Mouse (Mus musculus): ENCODE measurements around the gene Atp5s.
A peak's percentile ranks its signal among the peaks of the same experiment; 100 is the strongest.

Atp5s gene

DNA sequence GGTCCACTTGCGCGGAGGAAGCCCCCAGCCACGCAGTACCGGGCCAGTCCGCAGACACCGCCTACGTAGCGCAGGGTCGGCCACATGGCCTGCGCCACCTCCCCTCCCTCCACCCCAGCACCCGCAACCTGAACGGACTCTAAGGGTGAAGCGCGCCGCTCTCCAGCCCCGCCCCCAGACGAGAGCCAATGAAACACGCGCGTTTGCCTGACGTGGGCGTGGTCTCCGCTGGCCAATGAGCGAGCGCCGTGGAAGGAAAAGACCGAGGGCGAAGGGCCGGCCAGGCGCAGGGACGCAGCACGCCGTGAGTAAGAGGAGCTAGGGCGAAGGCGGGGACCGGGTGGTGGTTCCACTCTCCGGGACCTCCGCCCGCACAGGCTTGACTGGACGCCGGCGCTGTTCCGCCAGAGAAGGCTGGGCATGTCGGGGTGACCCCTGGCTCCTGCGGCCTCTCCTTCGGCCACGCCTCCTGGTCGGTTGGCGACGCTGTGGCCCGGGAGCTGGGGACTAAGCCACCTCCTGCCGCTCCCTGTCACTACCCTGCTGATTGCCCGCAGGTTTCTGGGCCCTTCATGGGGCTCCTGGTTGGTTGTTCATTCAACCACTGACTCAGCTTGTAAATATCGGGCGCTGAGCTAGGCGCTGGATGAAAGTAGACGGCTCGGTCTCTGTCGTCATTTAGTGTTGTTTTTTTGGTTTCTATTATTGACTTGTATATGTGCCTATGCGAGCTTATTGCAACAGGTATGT is at the start of gene Atp5s, which contains the start of gene L2hgdh:
Gene Atp5s, plus strand, starts transcription at position 240 of the 750 bp plus-strand sequence.
Gene L2hgdh, minus strand, starts transcription at position 163 of the 750 bp plus-strand sequence.
- DNase-seq, result peak; percentile 98 to 99

DNA sequence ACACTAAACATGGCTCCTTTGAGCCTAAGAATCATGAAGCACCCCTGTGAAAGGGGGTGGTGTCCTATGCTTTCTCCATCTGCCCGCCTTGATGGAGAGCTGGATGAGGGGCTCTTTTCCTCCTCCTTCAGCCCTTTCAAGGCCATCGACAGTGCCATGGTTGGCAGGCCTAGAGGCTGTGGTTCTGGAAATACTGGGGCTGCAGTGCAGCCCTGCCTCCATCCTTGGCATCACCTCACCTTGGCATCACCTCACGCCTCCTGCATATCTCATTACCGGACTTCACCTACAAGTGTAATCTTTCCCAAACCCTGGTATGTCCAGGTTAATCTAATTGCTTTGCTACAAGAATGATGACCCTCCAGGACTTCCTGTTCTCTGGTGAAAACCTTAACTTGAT is 48.6 kb upstream of the Atp5s start:
- DNase-seq, result no peak

DNA sequence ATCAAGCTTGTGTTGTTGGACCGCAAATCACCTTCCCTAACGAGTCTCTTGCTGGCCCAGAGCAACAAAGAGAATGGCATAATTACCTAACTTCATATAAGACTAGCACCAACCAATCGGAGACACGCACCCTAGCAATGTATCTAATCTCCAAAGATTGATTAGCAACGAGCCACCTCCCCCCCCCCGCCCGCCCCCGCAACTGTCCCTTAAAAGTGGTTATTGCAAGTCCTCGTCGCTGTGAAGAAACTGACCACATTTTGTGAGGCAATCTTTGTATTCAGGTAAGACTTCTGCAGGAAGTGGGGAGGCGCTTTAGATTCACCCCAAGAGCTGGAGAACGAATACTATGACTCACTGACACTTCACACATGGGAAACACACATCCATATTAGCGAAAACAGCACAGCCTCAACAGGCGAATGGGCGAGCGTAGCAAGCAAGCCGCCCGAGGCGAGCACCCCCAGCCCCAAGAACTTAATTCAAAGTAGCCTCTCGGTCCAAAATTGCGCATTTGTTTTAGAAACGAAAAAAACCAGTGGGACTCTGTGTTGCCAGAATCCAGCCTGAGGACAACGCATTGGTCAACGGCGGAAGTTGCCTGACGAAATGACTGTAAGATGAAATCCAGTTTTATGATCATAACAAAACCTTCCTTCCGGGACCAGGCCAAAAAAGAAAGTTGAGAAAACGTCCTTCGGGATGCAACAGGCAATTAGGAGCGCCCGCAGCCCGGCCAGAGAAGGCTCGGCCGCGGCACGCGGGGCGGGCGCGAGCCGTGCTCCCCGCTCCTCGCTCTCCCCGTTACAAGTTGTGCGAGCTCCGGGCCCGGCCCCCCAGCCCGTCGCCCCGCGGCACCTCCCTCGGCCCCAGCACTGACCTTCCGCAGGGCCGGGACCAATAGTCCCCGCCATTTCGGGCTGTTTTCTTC is 43.9 kb upstream of the Atp5s start:
- peak; percentile 37 to 67 for DNase-seq

DNA sequence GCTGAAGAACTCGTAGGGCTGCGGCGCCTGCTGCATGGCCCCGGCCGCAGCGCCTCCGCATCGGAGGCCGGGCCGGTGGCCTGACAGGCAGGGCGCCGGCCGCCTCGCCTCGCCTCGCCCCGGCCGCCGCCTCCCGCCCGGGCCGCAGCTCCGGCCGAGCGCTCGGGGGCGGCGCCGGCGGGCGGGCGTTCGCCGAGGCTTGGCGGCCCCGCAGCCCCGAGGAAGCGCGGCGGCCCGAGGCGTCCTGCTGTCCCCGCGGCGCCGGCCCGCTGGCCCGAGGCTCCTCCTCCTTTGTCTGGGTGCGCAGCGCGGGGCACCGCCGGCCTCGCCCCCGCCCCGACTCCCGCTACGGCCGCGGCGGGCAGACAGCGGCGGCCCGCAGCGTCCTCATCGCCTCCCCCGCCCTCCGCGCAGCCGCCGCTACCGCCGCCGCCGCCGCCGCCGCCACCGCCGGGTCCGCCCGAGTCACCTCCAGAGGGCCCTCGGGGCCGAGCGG is 43.1 kb upstream of the Atp5s start, which contains the start of gene Sos2:
Gene Sos2, minus strand, starts transcription at position 287 of the 496 bp plus-strand sequence.
- DNase-seq, result peak; percentile 71 to 88

DNA sequence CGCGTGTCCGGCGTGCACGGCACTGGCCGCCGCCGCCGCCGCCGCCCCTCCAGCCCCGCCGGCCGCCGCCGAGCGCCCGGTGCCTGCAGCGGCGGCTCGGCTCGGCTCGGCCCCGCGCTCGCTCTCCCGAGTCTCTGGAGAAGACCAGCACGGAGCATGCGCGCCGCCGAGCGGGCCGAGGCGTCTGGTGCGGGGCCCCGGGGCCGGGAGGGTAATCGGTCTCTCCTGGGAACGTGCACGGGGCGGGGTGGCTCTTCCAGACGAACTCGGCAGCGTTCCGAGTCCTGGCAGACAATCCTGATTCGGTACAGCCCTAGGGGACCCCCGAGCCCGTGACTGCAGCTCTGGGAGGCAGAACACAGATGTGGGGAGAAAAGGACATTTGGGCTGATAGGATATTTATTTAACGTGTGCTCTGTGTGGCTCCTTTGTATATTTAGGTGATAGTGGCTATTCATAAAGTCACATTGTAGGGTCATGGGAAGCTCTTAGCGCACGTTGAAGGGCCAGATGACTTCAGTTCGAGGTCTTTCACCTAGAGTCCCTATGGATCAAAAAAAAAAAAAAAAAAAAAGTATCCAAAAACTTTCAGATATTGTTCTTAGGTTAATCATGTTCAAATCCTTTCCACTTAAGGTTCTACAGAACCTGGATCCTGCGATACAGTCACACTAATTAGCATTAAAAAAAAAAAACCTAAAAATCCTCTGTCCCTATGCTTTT is 42.5 kb upstream of the Atp5s start:
- peak; percentile 88 to 96 for DNase-seq

DNA sequence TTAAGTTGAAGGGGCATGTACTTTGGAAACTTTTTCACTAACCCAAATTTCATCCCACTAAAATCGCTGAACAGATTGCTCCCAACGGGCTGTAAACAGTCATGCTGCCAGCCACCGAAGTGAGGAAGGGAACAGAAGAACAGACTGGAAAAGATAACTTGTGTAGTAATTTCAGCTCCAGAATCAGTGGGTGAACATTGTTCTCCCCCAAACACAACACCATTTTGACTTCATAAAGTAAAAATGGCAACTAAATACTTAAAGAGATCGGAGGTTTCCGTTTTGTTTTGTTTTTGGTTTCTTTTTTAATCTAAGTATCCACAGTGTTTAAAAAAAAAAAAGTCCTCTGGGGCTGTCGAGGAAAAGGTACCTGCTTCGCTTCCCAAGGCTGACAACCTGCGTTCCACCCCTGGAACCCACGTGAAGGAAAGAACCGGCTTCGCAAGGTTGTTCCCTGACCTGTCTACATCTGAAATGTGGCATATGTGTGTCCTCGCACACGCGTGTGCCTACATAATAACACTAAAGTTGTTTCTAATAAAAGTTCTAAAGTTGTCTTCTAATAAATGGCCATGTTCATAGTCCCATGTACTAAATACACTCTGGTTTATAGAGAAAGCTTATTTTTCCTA is 41.8 kb upstream of the Atp5s start:
- no peak for DNase-seq

DNA sequence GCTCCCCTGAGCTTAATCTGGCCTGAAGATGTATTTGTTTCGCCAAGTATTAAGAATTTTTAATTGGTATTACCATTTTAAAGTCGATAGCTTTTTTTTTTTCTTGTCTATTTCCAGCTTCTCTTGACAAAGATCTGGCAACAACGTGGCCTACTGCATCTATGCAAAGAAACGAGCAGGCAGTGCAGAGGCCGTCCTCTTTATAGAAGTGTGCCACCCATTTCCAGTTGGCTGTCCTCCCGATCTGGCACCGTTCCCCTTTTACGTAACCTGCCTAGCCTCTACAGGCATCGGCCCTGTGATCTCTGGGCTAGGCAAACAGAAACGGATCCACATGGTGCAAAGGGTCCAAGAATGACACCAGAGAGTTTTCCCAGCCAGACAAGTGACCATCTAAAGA is 41.2 kb upstream of the Atp5s start:
- DNase-seq, result peak; percentile 94 to 95

DNA sequence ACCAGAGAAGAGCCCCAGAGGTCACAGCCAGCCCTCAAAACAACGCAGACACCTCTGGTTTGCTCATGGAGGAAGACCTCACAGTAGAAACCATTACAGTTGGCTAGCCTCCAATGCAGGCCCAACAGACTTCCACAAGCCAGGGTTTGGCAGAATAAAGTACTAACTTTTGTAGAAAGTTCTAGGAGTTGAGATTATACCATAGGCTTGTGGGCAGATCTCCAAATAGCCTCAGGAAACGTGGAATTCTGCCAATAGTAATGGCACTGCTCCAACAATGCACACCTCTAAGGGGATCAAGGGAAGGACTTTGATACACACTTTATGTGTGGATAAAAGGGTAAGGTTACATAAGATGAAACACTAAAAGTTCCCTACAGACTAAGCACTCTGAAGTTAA is 36.4 kb upstream of the Atp5s start:
- DNase-seq, result peak; percentile 59 to 71

DNA sequence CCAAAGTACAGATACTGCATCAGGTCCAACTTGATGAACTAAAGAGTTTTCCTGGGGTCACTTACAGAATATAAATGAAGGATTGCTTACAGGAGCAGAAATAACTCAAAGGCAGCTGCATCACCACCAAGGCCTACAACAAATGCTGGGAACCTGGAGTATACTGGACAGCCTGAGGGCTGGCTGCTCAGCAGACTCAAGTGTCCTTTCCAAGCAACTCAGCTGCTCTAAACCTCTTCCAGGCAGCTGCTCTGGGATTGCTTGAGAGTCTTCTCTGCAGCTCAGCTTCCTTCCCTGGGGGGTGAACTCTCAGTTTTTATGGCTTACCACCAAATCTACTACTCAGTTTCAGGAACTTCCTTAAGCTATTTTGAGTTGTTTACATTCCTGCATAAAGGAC is 35.7 kb upstream of the Atp5s start:
- no peak for DNase-seq

DNA sequence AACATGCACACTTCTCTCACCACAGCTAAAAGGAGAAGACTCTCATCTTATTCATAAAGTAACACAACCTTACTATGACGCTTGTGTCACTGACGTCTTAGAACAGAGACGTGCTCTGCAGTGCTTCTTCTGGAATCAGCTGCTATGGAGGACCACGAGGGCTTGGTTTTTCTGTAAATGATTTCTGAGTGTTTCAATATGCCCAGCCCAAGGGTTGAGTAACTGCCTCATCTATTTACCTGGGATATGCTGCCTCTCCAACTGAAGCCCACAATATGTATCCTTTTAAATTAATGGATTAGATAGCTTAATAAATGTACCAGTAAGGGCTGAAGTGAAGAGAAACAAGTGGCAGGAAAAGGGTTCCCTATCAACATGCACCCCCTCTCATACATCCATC is 34.0 kb upstream of the Atp5s start:
- DNase-seq, result no peak

DNA sequence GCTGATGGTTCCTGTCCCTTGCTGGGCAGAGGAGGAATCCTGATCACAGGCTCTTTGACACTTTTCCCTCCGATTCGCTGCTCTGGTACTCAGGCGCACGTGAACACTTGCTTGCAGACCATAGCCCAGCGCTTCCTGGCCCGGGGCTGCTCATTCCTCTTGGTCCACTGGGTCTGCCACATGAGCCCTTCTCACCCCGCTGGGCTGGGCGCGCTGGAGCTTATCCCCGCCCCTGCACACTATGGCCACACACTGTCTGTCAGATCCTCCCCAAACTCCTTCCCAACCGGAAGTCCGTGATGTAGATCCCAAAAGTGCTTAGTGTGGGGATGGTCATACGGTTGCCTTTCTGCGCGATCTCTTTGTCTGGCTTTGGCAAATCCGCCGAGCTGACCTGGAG is 31.3 kb upstream of the Atp5s start:
- no peak for DNase-seq

DNA sequence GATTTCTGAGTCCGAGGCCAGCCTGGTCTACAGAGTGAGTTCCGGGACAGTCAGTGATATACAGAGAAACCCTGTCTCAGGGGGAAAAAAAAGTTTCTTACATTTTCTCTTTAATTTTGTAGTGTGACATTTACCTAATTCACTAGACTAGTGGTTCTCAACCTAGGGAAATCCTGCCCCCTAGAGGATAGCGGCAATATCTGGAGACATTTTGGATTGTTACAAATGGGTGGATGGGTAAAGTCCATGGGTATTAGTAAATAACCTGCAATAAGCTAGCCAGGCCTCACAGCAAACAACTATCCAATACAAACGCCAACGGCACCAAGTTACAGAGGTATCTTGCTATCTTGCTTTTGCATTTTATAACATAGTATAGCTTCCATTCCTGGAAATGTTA is 28.0 kb upstream of the Atp5s start:
- peak; percentile 52 to 74 for DNase-seq

DNA sequence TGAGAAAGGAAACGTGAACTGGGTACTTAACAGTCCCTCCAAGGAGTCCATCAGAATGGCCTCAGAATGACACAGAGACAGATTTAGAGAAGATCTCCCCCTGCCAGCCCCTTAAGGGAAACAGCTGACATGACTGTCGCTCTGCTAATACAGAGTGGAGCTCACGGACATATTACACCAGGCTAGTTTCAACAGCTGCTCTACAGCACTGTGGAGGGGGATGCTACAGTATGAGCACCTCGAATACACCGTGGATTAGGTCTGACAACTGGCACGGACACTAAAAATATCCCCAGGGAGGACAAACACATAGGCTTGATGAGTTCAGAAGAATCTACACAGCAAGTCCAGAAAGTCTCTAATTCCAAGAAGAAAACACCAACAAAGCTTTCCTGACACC is 26.4 kb upstream of the Atp5s start:
- no peak for DNase-seq

DNA sequence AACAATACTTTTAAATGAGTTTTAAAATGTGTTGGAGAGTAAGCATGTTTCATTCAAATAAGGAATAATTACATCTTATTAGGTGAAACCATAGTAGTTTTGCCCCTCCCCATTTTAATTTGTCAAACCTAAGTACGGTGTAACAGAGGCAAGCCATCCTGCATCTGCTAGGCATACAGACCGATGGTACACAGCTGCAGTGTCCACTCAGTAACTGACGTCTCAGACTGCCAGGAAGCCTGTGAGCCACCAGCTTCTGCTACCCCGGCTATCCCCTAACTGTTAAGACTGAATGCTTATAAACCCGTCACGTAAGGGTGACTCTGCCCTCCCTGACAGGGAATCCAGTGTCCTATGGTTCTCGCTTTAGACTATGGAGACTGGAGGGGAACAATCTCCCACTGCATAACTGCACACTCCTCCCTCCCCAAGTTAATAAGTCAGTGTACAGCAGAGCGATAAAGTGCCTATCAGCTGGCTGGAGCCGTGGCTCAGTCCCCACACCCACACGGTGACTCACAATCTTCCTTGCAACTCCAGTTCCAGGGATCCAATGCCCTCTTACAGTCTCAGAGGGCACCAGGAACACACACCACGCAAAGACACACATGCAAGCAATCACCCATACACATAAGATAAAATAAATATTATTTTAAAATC is 19.8 kb upstream of the Atp5s start:
- DNase-seq, result no peak

DNA sequence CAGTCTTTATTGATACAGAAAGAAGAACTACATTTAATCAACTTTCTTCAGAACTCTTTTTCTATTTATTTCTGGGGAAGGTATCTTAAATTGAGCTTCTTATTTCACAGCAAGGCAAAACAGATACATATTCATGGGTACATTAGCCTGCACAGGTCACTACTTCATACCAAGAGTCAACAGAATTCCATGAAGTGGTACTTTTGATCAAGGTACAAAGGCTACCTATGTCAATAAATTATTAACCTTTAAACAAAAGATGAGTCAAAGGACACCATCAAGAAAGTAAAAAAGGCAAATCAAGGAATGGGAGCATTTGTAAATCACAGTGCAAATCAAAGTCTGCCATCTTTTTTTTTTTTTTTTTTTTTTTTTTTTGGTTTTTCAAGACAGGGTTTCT is 11.1 kb upstream of the Atp5s start:
- no peak for DNase-seq

DNA sequence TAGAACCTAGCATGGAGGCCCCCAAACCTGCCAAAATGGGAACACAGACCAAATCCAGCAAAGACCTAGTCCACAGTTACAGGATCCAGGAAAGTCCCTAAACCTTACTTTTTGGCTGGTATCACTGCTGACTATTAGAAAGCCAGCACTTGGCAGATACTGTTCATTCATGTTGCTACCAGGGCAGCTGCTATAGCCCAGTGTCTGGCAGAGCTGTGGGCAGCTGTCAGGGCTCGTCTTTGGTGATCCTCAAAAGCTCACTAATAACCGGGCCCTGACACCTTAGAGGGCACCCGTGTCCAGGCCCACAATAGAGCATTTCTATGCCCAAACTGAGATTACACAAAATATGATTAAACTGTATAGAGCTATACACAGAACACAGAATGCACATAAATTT is 1.9 kb upstream of the Atp5s start:
- no peak for DNase-seq

DNA sequence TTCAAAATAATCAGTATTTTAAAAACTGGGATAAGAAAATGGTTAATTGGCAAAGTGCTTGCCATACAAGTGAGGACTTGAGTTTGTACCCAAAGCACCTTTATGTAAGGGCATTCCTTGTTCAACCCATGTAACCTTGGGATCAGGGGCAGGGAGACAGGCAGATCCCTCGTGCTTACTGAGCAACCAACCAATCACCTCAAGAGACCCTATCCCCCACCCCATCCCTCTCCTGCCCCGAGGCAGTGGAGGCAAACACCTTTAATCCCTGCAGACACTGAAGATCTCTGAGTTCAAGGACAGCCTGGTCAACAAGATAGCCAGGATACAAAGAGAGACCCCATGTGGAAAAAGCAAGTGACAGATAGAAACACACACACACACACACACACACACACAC is 1.4 kb upstream of the Atp5s start:
- DNase-seq, result peak in 1 of 2 experiments; percentile 73

DNA sequence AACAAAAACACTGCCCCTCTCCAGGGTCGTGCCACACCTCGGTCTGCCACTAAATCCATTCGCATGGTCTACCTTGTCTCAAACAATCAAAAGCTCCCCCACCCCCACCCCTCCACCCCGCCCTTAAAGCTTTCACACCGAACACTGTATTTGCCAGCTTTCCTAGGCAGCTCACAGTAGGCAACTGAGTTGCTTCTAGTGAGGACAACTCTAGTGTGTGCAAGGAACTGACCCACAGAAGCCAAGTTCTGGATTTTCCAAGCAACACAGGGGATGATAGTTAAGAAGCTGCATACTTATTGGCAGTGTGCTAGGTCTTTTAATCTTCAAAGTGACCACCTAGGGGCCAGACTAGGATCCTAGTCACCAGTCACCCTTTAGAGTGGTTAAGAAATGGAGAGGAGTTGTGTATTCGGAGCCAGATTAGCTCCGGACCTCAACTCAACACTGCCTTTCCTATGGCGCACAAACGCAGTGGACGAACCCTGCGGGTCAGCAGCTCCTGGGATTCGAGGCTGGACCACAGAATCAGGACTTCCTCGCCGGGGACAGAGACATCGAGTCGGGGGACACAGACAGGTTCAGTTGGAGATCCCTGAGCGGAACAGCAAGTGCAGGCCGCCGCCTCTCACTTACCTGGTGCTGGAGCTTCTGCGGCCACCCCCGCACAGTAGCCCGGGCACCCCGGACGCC is 586 bp upstream of the Atp5s start:
- DNase-seq, result no peak

DNA sequence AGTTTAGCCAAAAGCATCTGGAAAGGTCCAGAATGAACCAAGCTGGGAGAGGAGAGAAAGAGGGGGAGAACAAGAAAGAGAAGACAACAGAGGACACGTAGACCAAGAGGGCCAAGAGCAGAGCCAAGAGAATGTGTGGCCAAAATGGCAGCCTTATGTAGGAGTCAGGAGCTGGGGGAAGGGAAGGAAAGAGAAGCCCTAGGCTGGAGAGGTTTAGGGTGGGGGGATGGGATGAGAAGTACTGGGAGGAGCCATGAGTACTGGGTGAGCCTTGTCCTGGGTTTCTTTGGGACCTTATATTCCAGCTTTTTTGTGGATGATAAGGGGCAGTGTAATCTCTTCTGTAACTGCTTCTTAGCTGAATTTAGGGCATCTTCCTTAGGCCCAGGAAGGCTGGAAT is 4.5 kb downstream of the Atp5s start:
- no peak for DNase-seq

DNA sequence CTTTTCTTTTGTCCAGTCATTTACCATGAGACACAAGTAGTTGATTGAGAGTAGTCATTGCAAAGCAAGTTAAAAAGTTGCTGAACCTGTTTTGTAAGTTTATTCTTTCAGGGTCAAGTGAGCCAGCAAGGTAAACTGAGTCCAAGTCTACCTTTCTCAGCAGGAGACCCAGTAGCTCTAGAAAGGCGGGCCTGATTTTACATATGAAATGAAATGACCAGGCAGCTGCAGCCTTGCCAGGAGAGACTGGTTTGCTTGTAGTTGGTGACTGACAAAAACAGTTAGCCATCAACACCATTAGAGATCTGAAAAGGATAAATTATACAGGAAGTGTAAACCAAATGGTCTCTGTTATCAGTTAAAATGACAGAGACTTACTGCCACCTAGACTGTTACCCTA is 5.6 kb downstream of the Atp5s start:
- no peak for DNase-seq

DNA sequence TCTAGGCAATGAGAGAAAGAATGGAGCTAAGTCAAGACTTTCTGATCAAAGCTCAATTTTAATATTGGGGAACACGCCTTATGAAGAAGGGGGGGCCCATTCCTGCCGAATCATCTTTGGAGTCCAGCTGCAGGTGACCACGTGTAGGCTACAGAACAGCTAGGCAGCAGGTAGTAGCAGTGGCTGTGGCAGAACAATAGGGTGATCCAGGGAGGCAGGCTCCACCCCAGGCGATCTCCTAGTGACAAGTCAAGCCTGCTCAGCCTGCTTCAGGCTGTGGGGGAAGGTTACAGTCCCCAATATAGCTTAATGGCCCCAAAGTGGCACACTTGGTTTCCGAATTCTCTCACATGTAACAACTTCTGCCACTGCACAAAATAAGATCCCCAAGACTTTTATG is 7.5 kb downstream of the Atp5s start:
- DNase-seq, result no peak
